Mouse (Mus musculus) right cerebral cortex, postnatal 25 days (tissue): ENCODE data around the gene Arhgef18.

Experiments
- DNase-seq: peaks from one replicate; pipeline ENCODE4 v3.0.0; 2022

Arhgef18 gene

GRCm38 (mm10) chr8:3397597-3397996, 4.8 kb downstream of the Arhgef18 start:
- no peak for DNase-seq

- no peak for DNase-seq
Measured at GRCm38 (mm10) chr8:3400509-3400908, 7.7 kb downstream of the Arhgef18 start.

GRCm38 (mm10) chr8:3407417-3407816, 14.6 kb downstream of the Arhgef18 start:
- DNase-seq = no peak

- DNase-seq = no peak
Measured at GRCm38 (mm10) chr8:3411085-3411484, 18.3 kb downstream of the Arhgef18 start.

GRCm38 (mm10) chr8:3411901-3412301, 19.1 kb downstream of the Arhgef18 start:
- no peak for DNase-seq

GRCm38 (mm10) chr8:3412816-3413215, 20.0 kb downstream of the Arhgef18 start:
- DNase-seq = no peak

GRCm38 (mm10) chr8:3414639-3415190, 21.9 kb downstream of the Arhgef18 start:
- DNase-seq = no peak

- DNase-seq = no peak
Measured at GRCm38 (mm10) chr8:3415259-3415658, 22.5 kb downstream of the Arhgef18 start.

GRCm38 (mm10) chr8:3415661-3416060, 22.9 kb downstream of the Arhgef18 start:
- no peak for DNase-seq

- DNase-seq = no peak
Measured at GRCm38 (mm10) chr8:3416846-3417245, 24.0 kb downstream of the Arhgef18 start.

- no peak for DNase-seq
Measured at GRCm38 (mm10) chr8:3417455-3417854, 24.6 kb downstream of the Arhgef18 start.

- DNase-seq = no peak
Measured at GRCm38 (mm10) chr8:3418101-3418500, 25.3 kb downstream of the Arhgef18 start.

- DNase-seq = no peak
Measured at GRCm38 (mm10) chr8:3420105-3420706, 27.4 kb downstream of the Arhgef18 start.

GRCm38 (mm10) chr8:3421507-3421906, 28.7 kb downstream of the Arhgef18 start:
- DNase-seq = no peak

- no peak for DNase-seq
Measured at GRCm38 (mm10) chr8:3425217-3425616, 32.4 kb downstream of the Arhgef18 start.

- no peak for DNase-seq
Measured at GRCm38 (mm10) chr8:3426211-3426610, 33.4 kb downstream of the Arhgef18 start.

- no peak for DNase-seq
Measured at GRCm38 (mm10) chr8:3428426-3428825, 35.6 kb downstream of the Arhgef18 start.

GRCm38 (mm10) chr8:3429966-3430365, 37.2 kb downstream of the Arhgef18 start:
- DNase-seq = no peak

- no peak for DNase-seq
Measured at GRCm38 (mm10) chr8:3431113-3431512, 38.3 kb downstream of the Arhgef18 start.

- no peak for DNase-seq
Measured at GRCm38 (mm10) chr8:3436492-3436891, 43.7 kb downstream of the Arhgef18 start.

- no peak for DNase-seq
Measured at GRCm38 (mm10) chr8:3439510-3439909, 46.7 kb downstream of the Arhgef18 start.

GRCm38 (mm10) chr8:3449226-3449625, 56.4 kb downstream of the Arhgef18 start:
- no peak for DNase-seq

- DNase-seq = peak; percentile 38
Measured at GRCm38 (mm10) chr8:3450670-3451069, 57.9 kb downstream of the Arhgef18 start.

- DNase-seq = no peak
Measured at GRCm38 (mm10) chr8:3451992-3452391, 59.2 kb downstream of the Arhgef18 start.

GRCm38 (mm10) chr8:3463248-3463647, 70.4 kb downstream of the Arhgef18 start:
- DNase-seq = no peak
